Mouse (Mus musculus) spleen, adult 2 months (tissue): ENCODE measurements around the gene Tspan33. TPM values are rescaled to one million over a fixed set of nuclear protein-coding genes. Genes with fewer than 3 reads are reported as not detected.

Source experiments
- DNase-seq, 2 experiments: peaks; one replicate each; pipeline versions ENCODE4 v3.0.0 to v3.0.0-alpha.2; 2012 to 2021; ENCODE audit warnings: low spot score in 2 of 2, low read depth in 1 of 2
- H3K27ac ChIP-seq: fragments of 200-500 bp; 2 replicates; pipeline ENCODE4 v1.5.1; 2012; ENCODE audit warnings: low read length, inconsistent platforms; ENCODE audit not compliant: insufficient read depth
- H3K27me3 ChIP-seq: fragments of 200-500 bp; 2 replicates; pipeline ENCODE4 v1.6.1; 2012; ENCODE audit warnings: mild to moderate bottlenecking, moderate library complexity, low read length, inconsistent platforms; ENCODE audit not compliant: control insufficient read depth, insufficient read depth
- H3K36me3 ChIP-seq: fragments of 200-500 bp; 2 replicates; pipeline ENCODE4 v1.6.1; 2012; ENCODE audit warnings: mild to moderate bottlenecking, low read length, inconsistent platforms; ENCODE audit not compliant: control insufficient read depth, insufficient read depth
- H3K4me1 ChIP-seq: fragments of 200-500 bp; 2 replicates; pipeline ENCODE4 v1.6.1; 2011; ENCODE audit warnings: inconsistent platforms; ENCODE audit not compliant: control insufficient read depth, insufficient read depth, insufficient read length
- H3K4me3 ChIP-seq: fragments of 200-500 bp; 2 replicates; pipeline ENCODE4 v1.5.1; 2011; ENCODE audit warnings: mild to moderate bottlenecking, inconsistent platforms; ENCODE audit not compliant: insufficient read depth, insufficient read length; ENCODE audit errors: extremely low read depth
- CTCF ChIP-seq: fragments of 200-500 bp; IDR thresholded peaks from 2 replicates; pipeline ENCODE4 v1.5.1; 2011; ENCODE audit warnings: mild to moderate bottlenecking, inconsistent platforms; ENCODE audit not compliant: insufficient read depth, insufficient read length, insufficient replicate concordance; ENCODE audit errors: extremely low read depth
- POLR2A ChIP-seq: fragments of 200-500 bp; IDR thresholded peaks from 2 replicates; pipeline ENCODE4 v1.6.1; 2011; ENCODE audit warnings: low read depth, low read length, inconsistent platforms
- WGBS: fragments of 180-500 bp; shearing (Covaris S2); methylation state at CpG from one replicate; pipeline ENCODE4 v1.1.7; 2018; 5-methylcytosine and 5-hydroxymethylcytosine counted together
- polyA plus RNA-seq: library from polyadenylated mRNA; depleted of rRNA; stranded (reverse); fragments of >200 nt; gene quantifications from 2 replicates; pipeline ENCODE4 v1.2.3, GENCODE M21; 2012; rRNA removed

Tspan33 gene
- polyA plus RNA-seq, 1 experiment, result 53.8 TPM

DNA sequence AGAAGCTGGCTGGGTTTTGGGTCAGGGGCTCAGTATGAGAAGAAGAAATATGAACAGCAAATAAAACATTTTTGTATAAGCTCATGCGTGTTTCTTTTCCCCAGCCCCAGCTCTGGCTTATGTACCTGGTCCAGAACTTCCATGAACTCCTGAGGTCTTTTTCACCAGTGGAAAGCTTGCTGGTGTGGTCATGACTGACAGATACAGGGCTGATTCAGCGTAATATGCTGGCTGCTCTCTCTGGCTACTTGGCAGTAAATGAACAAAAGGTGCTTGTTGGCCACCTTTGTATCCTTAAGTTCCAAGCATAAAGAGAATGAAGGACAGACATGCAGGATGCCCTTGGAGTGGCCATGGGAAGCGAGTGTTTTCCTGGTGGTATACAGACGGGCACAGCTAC, 67.3 kb downstream of the Tspan33 start:
- no peak for TF ChIP-seq CTCF
- no peak for TF ChIP-seq POLR2A
- no peak for DNase-seq
- Histone ChIP-seq H3K27me3 (no peaks in the 10 kb centered on the region), H3K27ac (no peak overlapping the region), H3K4me1 (no peaks in the 10 kb centered on the region), H3K4me3 (no peak overlapping the region), H3K36me3 (no peaks in the 10 kb centered on the region)
- 84% methylated on average over 4 of the region's 4 CpGs for WGBS

GRCm38 (mm10) chr6:29762524-29762923, 68.5 kb downstream of the Tspan33 start:
- Histone ChIP-seq H3K27me3 (no peaks in the 10 kb centered on the region), H3K4me3 (no peak overlapping the region), H3K36me3 (no peaks in the 10 kb centered on the region), H3K27ac (no peak overlapping the region), H3K4me1 (no peaks in the 10 kb centered on the region)
- TF ChIP-seq POLR2A (no peak), CTCF (peak; percentile 25; the same call in 1 of the 2 replicates)
- 86% methylated on average over 4 of the region's 4 CpGs for WGBS
- DNase-seq, result no peak

- no peaks in the 10 kb centered on the region for H3K4me1 ChIP-seq
- no peak for DNase-seq
- WGBS, result 95% methylated on average over 2 of the region's 2 CpGs
- no peak overlapping the region for H3K27ac ChIP-seq
- H3K4me3 ChIP-seq, result no peak overlapping the region
- no peaks in the 10 kb centered on the region; the same call in 1 of the 2 replicates for H3K27me3 ChIP-seq
- no peaks in the 10 kb centered on the region for H3K36me3 ChIP-seq
- TF ChIP-seq POLR2A, result no peak
- TF ChIP-seq CTCF, result no peak
Measured at GRCm38 (mm10) chr6:29766874-29767273, 72.9 kb downstream of the Tspan33 start.

Other genes with a start within 250 kb of the Tspan33 start
- gene Atp6v1f, start 226.5 kb upstream of the Tspan33 start, polyA plus RNA-seq, result 182 and 226 TPM in 2 replicates
- gene Atp6v1fnb, start 222.8 kb upstream of the Tspan33 start, polyA plus RNA-seq, result 0.34 TPM in 1 of 2 replicates, not detected in the other
- gene Kcp, start 186.3 kb upstream of the Tspan33 start, polyA plus RNA-seq, result 10.1 and 10.2 TPM in 2 replicates
- 136 and 178 TPM in 2 replicates for gene Irf5, start 167.6 kb upstream of the Tspan33 start, polyA plus RNA-seq
- 33.4 and 39.1 TPM in 2 replicates for gene Tnpo3, start 84.3 kb upstream of the Tspan33 start, polyA plus RNA-seq
- 7.2 and 8.8 TPM in 2 replicates for gene Smo, start 41.3 kb downstream of the Tspan33 start, polyA plus RNA-seq
- 9.4 and 10.7 TPM in 2 replicates for gene Ahcyl2, start 73.8 kb downstream of the Tspan33 start, polyA plus RNA-seq
- 0.72 and 0.79 TPM in 2 replicates for gene Strip2, start 222.8 kb downstream of the Tspan33 start, polyA plus RNA-seq